Mouse (Mus musculus) kidney, postnatal 0 days (tissue): Measurements from ENCODE around the gene Pabpn1l. TPM values are rescaled to one million over a fixed set of nuclear protein-coding genes. Genes with fewer than 3 reads are reported as not detected.
A peak's percentile ranks its signal among the peaks of the same experiment; 100 is the strongest.

Experiments
- ATAC-seq: fragments of 200-750 bp; cut with Nextera tagmentation; replicated peaks from 2 replicates; pipeline ENCODE4 v1.8.0; 2017; ENCODE audit warnings: low read depth, moderate number of reproducible peaks, moderate TSS enrichment, moderate library complexity; ENCODE audit not compliant: low FRiP score
- DNase-seq: peaks from one replicate; pipeline ENCODE4 v3.0.0-alpha.2; 2016; ENCODE audit warnings: low spot score
- H3K27ac ChIP-seq: fragments of 300-500 bp; sonication (generic); 2 replicates; pipeline ENCODE4 v1.5.1; 2014; ENCODE audit warnings: mild to moderate bottlenecking
- H3K27me3 ChIP-seq: fragments of 300-500 bp; sonication (generic); 2 replicates; pipeline ENCODE4 v1.6.1; 2014; ENCODE audit warnings: low read length, mixed read lengths; ENCODE audit not compliant: insufficient read depth
- H3K36me3 ChIP-seq: fragments of 300-500 bp; sonication (generic); 2 replicates; pipeline ENCODE4 v1.6.1; 2014; ENCODE audit warnings: low read length, mixed read lengths; ENCODE audit not compliant: insufficient read depth
- H3K4me1 ChIP-seq: fragments of 300-500 bp; sonication (generic); replicated peaks from 2 replicates; pipeline ENCODE4 v1.6.1; 2014; ENCODE audit warnings: antibody characterized with exemption, low read length, mixed read lengths; ENCODE audit not compliant: insufficient read depth
- H3K4me2 ChIP-seq: fragments of 300-500 bp; sonication (generic); 2 replicates; pipeline ENCODE4 v1.6.1; 2014; ENCODE audit warnings: mild to moderate bottlenecking, low read length, moderate library complexity, mixed read lengths
- H3K4me3 ChIP-seq: fragments of 300-500 bp; sonication (generic); replicated peaks from 2 replicates; pipeline ENCODE4 v1.5.1; 2014; ENCODE audit warnings: low read depth, low read length
- H3K9ac ChIP-seq: fragments of 300-500 bp; sonication (generic); 2 replicates; pipeline ENCODE4 v1.6.1; 2014; ENCODE audit warnings: low read depth, low read length
- H3K9me3 ChIP-seq: fragments of 300-500 bp; sonication (generic); replicated peaks from 2 replicates; pipeline ENCODE4 v1.6.1; 2016; ENCODE audit warnings: low read length, inconsistent platforms, mixed read lengths
- CTCF ChIP-seq: IDR thresholded peaks from 2 replicates; pipeline ENCODE4 v1.5.1; 2016; ENCODE audit warnings: antibody characterized with exemption, low read depth, mild to moderate bottlenecking, moderate library complexity
- WGBS: fragments of 180-500 bp; shearing (Covaris S2); extraction: QIAGEN DNeasy Blood & Tissue Kit; methylation state at CpG from one replicate; pipeline ENCODE4 v1.1.7; 2014; 5-methylcytosine and 5-hydroxymethylcytosine counted together
- polyA plus RNA-seq: library from polyadenylated mRNA; unstranded; fragments of >200 nt; fragmentation: Nextera tagmentation; extraction: Ambion mirVana; gene quantifications from 2 replicates; pipeline ENCODE4 v1.2.1, GENCODE M21; 2015

Gene Pabpn1l
- polyA plus RNA-seq, 1 experiment from 2014 or later, result 0.22 TPM

GRCm38 (mm10) chr8:122661138-122661537, 38.6 kb upstream of the Pabpn1l start:
- no peak overlapping the region for H3K4me2 ChIP-seq
- peak overlapping the region; percentile 65 for H3K27ac ChIP-seq
- no peaks in the 10 kb centered on the region for H3K27me3 ChIP-seq
- 12% methylated on average over 7 of the region's 7 CpGs for WGBS
- no peak for TF ChIP-seq CTCF
- ATAC-seq, result peak; percentile 57; the same call in 1 of the 2 replicates
- DNase-seq, result peak; percentile 91
- peaks cover 53% of the 10 kb centered on the region for H3K4me1 ChIP-seq
- H3K36me3 ChIP-seq, result no peaks in the 10 kb centered on the region
- H3K9ac ChIP-seq, result no peak overlapping the region
- H3K9me3 ChIP-seq, result no peaks in the 10 kb centered on the region
- H3K4me3 ChIP-seq, result no peak overlapping the region

GRCm38 (mm10) chr8:122660022-122660421, 37.5 kb upstream of the Pabpn1l start:
- Histone ChIP-seq H3K4me1 (peaks cover 50% of the 10 kb centered on the region), H3K9ac (no peak overlapping the region), H3K4me3 (no peak overlapping the region), H3K36me3 (no peaks in the 10 kb centered on the region), H3K27ac (no peak overlapping the region), H3K4me2 (no peak overlapping the region), H3K9me3 (no peaks in the 10 kb centered on the region), H3K27me3 (no peaks in the 10 kb centered on the region)
- peak; percentile 54 for TF ChIP-seq CTCF
- ATAC-seq, result no peak
- DNase-seq, result no peak
- WGBS, result 80% methylated on average over 2 of the region's 2 CpGs

- peaks cover 42% of the 10 kb centered on the region for H3K4me1 ChIP-seq
- ATAC-seq, result no peak
- no peak overlapping the region for H3K27ac ChIP-seq
- no peak for TF ChIP-seq CTCF
- H3K27me3 ChIP-seq, result no peaks in the 10 kb centered on the region
- no peaks in the 10 kb centered on the region for H3K9me3 ChIP-seq
- DNase-seq, result peak; percentile 35
- H3K4me3 ChIP-seq, result no peak overlapping the region
- no peak overlapping the region for H3K9ac ChIP-seq
- no peak overlapping the region for H3K4me2 ChIP-seq
- no peaks in the 10 kb centered on the region for H3K36me3 ChIP-seq
- WGBS, result 49% methylated on average over 9 of the region's 9 CpGs
Measured at GRCm38 (mm10) chr8:122658807-122659160, 36.2 kb upstream of the Pabpn1l start.

GRCm38 (mm10) chr8:122658149-122658806, 35.7 kb upstream of the Pabpn1l start:
- Histone ChIP-seq H3K4me2 (no peak overlapping the region), H3K4me1 (peaks cover 37% of the 10 kb centered on the region), H3K27ac (no peak overlapping the region), H3K9me3 (no peaks in the 10 kb centered on the region), H3K4me3 (no peak overlapping the region), H3K9ac (no peak overlapping the region), H3K36me3 (no peaks in the 10 kb centered on the region), H3K27me3 (no peaks in the 10 kb centered on the region)
- TF ChIP-seq CTCF, result no peak
- peak; percentile 17 for DNase-seq
- no peak for ATAC-seq
- WGBS, result 60% methylated on average over 10 of the region's 10 CpGs

- DNase-seq (no peak), ATAC-seq (no peak)
Measured at GRCm38 (mm10) chr8:122656056-122656999, 33.8 kb upstream of the Pabpn1l start.

GRCm38 (mm10) chr8:122654768-122655167, 32.2 kb upstream of the Pabpn1l start:
- Histone ChIP-seq H3K36me3 (no peaks in the 10 kb centered on the region), H3K4me2 (no peak overlapping the region), H3K27me3 (no peaks in the 10 kb centered on the region), H3K9me3 (no peaks in the 10 kb centered on the region), H3K27ac (no peak overlapping the region), H3K4me3 (no peak overlapping the region), H3K4me1 (peaks cover 21% of the 10 kb centered on the region), H3K9ac (no peak overlapping the region)
- DNase-seq (peak; percentile 74), ATAC-seq (no peak)
- TF ChIP-seq CTCF, result no peak
- 48% methylated on average over 7 of the region's 7 CpGs for WGBS

More at GRCm38 (mm10) chr8:122656056-122656999, 33.8 kb upstream of the Pabpn1l start:
- WGBS, result 71% methylated on average over 13 of the region's 13 CpGs
- Histone ChIP-seq H3K9ac (no peak overlapping the region), H3K36me3 (no peaks in the 10 kb centered on the region), H3K27me3 (no peaks in the 10 kb centered on the region), H3K27ac (no peak overlapping the region; the same call in 1 of the 2 replicates), H3K4me3 (no peak overlapping the region), H3K9me3 (no peaks in the 10 kb centered on the region), H3K4me1 (peaks cover 25% of the 10 kb centered on the region), H3K4me2 (no peak overlapping the region)
- no peak for TF ChIP-seq CTCF
